In genomic region chr19:53754421-53754830, GRCm38 (mm10) we compare ENCODE assay signal across 10 mouse cellular contexts.
A peak's percentile ranks its signal among the peaks of the same experiment; 100 is the strongest.
DNase-seq lines count a peak whose midpoint lies in the region; ATAC-seq and TF ChIP-seq lines count a peak whose summit lies in the region.
"Had no signal": no experiment of that assay in that cellular context is flagged by ENCODE, and none has a peak within 500 bp of the region (broad histone marks: within the 10 kb centered on the region; RNA-seq: fewer than 3 reads in every experiment).

No protein-coding gene starts in this region.

- peak overlapping the region; percentile 76 for H3K27ac ChIP-seq in heart, embryonic 16.5 days (ENCODE audit: low read length)
- H3K27ac ChIP-seq in limb, embryonic 15.5 days, result no peak overlapping the region
- H3K27ac ChIP-seq: liver, embryonic 14.5 days had no signal

- TF ChIP-seq CTCF in Patski (IDR thresholded peaks at IDR 0.05), result no peak

- peak; percentile 65 for ATAC-seq in Patski
- ATAC-seq in heart, embryonic 16.5 days (replicated peaks; ENCODE audit: extremely low read depth, insufficient read depth, low FRiP score), result peak; percentile 70
- peak; percentile 71 for ATAC-seq in limb, embryonic 15.5 days (ENCODE audit: insufficient number of reproducible peaks, low FRiP score, low TSS enrichment, low read depth)
- ATAC-seq in erythroid progenitor cell, adult 5-6 weeks (replicated peaks; ENCODE audit: low FRiP score, poor library complexity, severe bottlenecking), result no peak
- ATAC-seq in frontal cortex, adult (ENCODE audit: low TSS enrichment), result no peak

- peak; percentile 43 for DNase-seq in adrenal gland, postnatal 14 days
- DNase-seq in adrenal gland, postnatal 25 days, result no peak
- no peak for DNase-seq in Patski (ENCODE audit: low read depth, low spot score)
- no peak for DNase-seq in urinary bladder, adult 2 months (ENCODE audit: low spot score)

- CTCF ChIA-PET in Patski (lab: Charles Lee), result interaction anchor here (1.0 to 2.2 kb wide), 4 partner anchors 9 to 105 kb away, joined by 3 to 11 read pairs (median 6); no protein-coding TSS in a partner anchor

- peak overlapping the region; percentile 28; the same call in 1 of the 2 replicates for H3K4me2 ChIP-seq in heart, embryonic 16.5 days (ENCODE audit: low read depth, low read length)
- H3K4me2 ChIP-seq in limb, embryonic 15.5 days, result no peak overlapping the region

- H3K4me1 ChIP-seq in heart, embryonic 16.5 days (ENCODE audit: control insufficient read depth, insufficient read depth, low read length), result peaks cover 40% of the 10 kb centered on the region
- no peaks in the 10 kb centered on the region for H3K4me1 ChIP-seq in limb, embryonic 15.5 days

- in situ Hi-C loops in Patski (cut with MboI; ENCODE audit: low pct_unique_long_range_greater_than_20kb), result loop anchor here (25.0 kb wide), 2 partner anchors 367 to 1308 kb away; partner anchors contain the start of gene Smndc1

- H3K27me3 ChIP-seq in Patski, result no peaks in the 10 kb centered on the region
- H3K27me3 ChIP-seq in heart, embryonic 16.5 days (ENCODE audit: control insufficient read depth, insufficient read depth, low read length), result no peaks in the 10 kb centered on the region
- no peaks in the 10 kb centered on the region for H3K27me3 ChIP-seq in limb, embryonic 15.5 days

- H3K9me3 ChIP-seq in heart, embryonic 16.5 days (replicated peaks; ENCODE audit: control insufficient read depth, low read length), result peaks cover 5% of the 10 kb centered on the region; the same call in 1 of the 2 replicates
- H3K9me3 ChIP-seq in limb, embryonic 15.5 days, result no peaks in the 10 kb centered on the region

- peaks cover 4% of the 10 kb centered on the region for H3K36me3 ChIP-seq in heart, embryonic 16.5 days (ENCODE audit: control insufficient read depth, insufficient read depth)
- H3K36me3 ChIP-seq in limb, embryonic 15.5 days, result no peaks in the 10 kb centered on the region

- H3K9ac ChIP-seq in heart, embryonic 16.5 days (ENCODE audit: low read length), result peak overlapping the region; percentile 44; the same call in 1 of the 2 replicates
- no peak overlapping the region for H3K9ac ChIP-seq in limb, embryonic 15.5 days
- H3K9ac ChIP-seq: liver, embryonic 14.5 days had no signal

- H3K4me3 ChIP-seq in heart, embryonic 16.5 days (ENCODE audit: low read length), result no peak overlapping the region
- no peak overlapping the region for H3K4me3 ChIP-seq in limb, embryonic 15.5 days
- H3K4me3 ChIP-seq: erythroblast, embryonic 14.5 days had no signal

- 17% methylated on average over 7 of the region's 7 CpGs for WGBS in heart, embryonic 16.5 days
- WGBS in limb, embryonic 15.5 days, result 44% methylated on average over 7 of the region's 7 CpGs

- POLR2A ChIA-PET in Patski (lab: Charles Lee), result interaction anchor here (0.7 to 0.9 kb wide), 2 partner anchors 9 to 12 kb away, joined by 3 to 4 read pairs; no protein-coding TSS in a partner anchor

Comparison
In these comparisons a context has a peak if more than half of its experiments do, and no peak if none do; other contexts are left out.
1. ATAC-seq: peak in Patski (single experiment), heart, embryonic 16.5 days (single experiment) and limb, embryonic 15.5 days (single experiment); none in erythroid progenitor cell, adult 5-6 weeks (single experiment) and frontal cortex, adult (single experiment).